Mouse (Mus musculus): ENCODE results near the gene Bpi. TPM values are rescaled to one million over a fixed set of nuclear protein-coding genes. Genes with fewer than 3 reads are reported as not detected.

Bpi gene
- polyA plus RNA-seq, 2 experiments: 0.03 TPM; not detected in 1

DNA sequence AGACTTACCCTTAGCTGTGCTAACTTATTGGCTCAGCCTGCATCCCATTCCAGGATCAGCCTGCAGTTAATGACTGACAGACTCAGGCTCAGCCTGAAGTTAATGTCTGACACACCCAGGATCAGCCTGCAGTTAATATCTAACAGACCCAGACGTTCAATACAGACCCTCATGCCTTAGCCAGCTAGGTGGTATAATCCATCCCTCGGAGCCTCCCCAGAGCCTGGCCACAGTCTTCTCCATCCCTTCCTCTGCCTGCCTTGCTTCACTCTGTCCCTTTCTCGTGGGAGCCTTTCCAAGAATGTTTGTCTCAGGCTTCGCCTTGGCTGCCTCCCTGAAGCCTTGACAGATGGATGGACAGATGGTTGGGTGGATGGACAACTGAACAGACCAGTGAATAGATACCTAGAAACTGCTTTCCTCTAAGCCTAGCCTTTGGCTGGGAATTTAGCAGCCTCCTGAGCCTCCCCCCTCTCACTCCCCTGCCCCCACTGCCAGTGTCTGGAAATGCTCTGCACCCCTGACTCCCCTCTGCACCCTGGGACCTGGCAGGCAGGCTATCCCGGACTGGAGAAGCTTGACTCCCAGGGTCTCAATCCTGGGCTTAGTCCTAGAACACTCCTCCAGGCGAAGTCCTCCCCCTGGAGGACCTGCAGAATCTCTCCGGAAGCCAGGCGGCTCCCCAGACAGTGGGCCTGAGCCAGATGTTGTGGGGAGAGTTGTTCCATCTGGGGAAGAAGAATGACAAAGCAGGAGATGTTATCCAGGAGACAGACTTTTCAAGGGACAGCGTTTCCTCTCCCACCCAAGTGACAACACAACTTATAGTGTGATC is 42.4 kb upstream of the Bpi start:
- Histone ChIP-seq H3K9ac (ENCODE audit: low read depth, low read length, severe bottlenecking) (no peak overlapping the region), H3K27me3 (ENCODE audit: control insufficient read depth, insufficient read depth, low read length) (no peaks in the 10 kb centered on the region), H3K4me2 (replicated peaks; ENCODE audit: low read depth, low read length, severe bottlenecking) (no peak overlapping the region), H3K9me3 (ENCODE audit: control insufficient read depth, low read length) (no peaks in the 10 kb centered on the region), H3K27ac (replicated peaks; ENCODE audit: low read depth, low read length) (peak overlapping the region; percentile 58; the same call in 1 of the 2 replicates), H3K4me1 (ENCODE audit: control insufficient read depth, insufficient read depth, low read length) (peaks cover 7% of the 10 kb centered on the region; the same call in 1 of the 2 replicates), H3K36me3 (ENCODE audit: control insufficient read depth, insufficient read depth, low read length) (peaks cover 77% of the 10 kb centered on the region), H3K4me3 (replicated peaks; ENCODE audit: low read length) (no peak overlapping the region)
- no peak for DNase-seq (ENCODE audit: low spot score)
- ATAC-seq (ENCODE audit: low FRiP score, low read depth): peak; percentile 14; the same call in 1 of the 2 replicates
- 44% methylated on average over 9 of the region's 9 CpGs for WGBS
- TF ChIP-seq POLR2A (IDR thresholded peaks at IDR 0.05; ENCODE audit: borderline replicate concordance, extremely low read depth, insufficient read depth, insufficient read length): no peak

DNA sequence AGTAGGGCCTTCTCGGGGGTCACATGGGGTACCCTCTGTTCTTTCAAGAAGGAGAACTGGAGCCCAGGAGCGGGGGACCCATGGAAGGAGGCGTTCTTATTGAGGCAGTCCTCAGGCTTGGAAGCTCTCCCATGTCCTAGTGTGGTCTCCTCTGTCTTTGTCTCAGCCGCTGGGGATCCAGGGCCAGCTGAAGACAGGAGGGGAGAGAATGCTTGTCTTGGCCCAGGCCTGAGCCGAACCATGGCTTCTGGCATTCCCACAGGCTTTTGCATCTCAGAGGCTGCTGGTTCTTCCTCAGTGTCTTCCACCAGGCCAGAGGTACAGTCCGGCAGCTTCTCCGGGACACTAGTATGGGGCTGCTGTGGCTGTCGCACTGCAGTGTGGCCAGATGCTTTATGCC is 41.4 kb upstream of the Bpi start:
- Histone ChIP-seq H3K4me1 (ENCODE audit: control insufficient read depth, insufficient read depth, low read length) (peaks cover 4% of the 10 kb centered on the region; the same call in 1 of the 2 replicates), H3K36me3 (ENCODE audit: control insufficient read depth, insufficient read depth, low read length) (peaks cover 77% of the 10 kb centered on the region), H3K4me2 (replicated peaks; ENCODE audit: low read depth, low read length, severe bottlenecking) (no peak overlapping the region), H3K27ac (replicated peaks; ENCODE audit: low read depth, low read length) (no peak overlapping the region), H3K9me3 (ENCODE audit: control insufficient read depth, low read length) (no peaks in the 10 kb centered on the region), H3K9ac (ENCODE audit: low read depth, low read length, severe bottlenecking) (no peak overlapping the region), H3K27me3 (ENCODE audit: control insufficient read depth, insufficient read depth, low read length) (no peaks in the 10 kb centered on the region), H3K4me3 (replicated peaks; ENCODE audit: low read length) (no peak overlapping the region)
- no peak for ATAC-seq (ENCODE audit: low FRiP score, low read depth)
- WGBS: 95% methylated on average over 8 of the region's 8 CpGs
- no peak for TF ChIP-seq POLR2A (IDR thresholded peaks at IDR 0.05; ENCODE audit: borderline replicate concordance, extremely low read depth, insufficient read depth, insufficient read length)
- DNase-seq (ENCODE audit: low spot score): no peak

DNA sequence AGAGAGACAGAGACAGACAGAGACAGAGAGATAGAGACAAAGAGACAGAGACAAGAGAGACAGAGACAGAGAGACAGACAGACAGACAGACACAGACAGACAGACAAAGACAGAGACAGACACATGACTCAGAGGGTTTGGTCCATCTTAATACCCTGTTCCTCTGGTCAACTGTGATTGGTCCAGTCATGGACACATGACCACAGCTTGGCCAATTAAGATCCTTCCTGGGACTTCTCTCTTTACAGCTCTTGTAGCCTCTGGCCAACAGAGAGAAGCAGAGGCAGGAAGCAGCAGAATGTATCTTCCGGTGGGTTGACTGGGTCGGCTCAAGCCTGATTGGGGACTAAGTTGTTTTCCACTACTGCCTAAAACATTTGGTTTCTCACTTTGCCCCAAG is 38.3 kb upstream of the Bpi start:
- DNase-seq (ENCODE audit: low spot score) (no peak), ATAC-seq (ENCODE audit: low FRiP score, low read depth) (no peak)
- H3K27me3 ChIP-seq (ENCODE audit: control insufficient read depth, insufficient read depth, low read length): no peaks in the 10 kb centered on the region
- H3K4me1 ChIP-seq (ENCODE audit: control insufficient read depth, insufficient read depth, low read length): peaks cover 27% of the 10 kb centered on the region
- WGBS: 97% methylated on average over 2 of the region's 2 CpGs
- no peak overlapping the region for H3K27ac ChIP-seq (replicated peaks; ENCODE audit: low read depth, low read length)
- H3K4me3 ChIP-seq (replicated peaks; ENCODE audit: low read length): no peak overlapping the region
- no peak overlapping the region for H3K4me2 ChIP-seq (replicated peaks; ENCODE audit: low read depth, low read length, severe bottlenecking)
- peaks cover 57% of the 10 kb centered on the region for H3K36me3 ChIP-seq (ENCODE audit: control insufficient read depth, insufficient read depth, low read length)
- no peaks in the 10 kb centered on the region for H3K9me3 ChIP-seq (ENCODE audit: control insufficient read depth, low read length)
- TF ChIP-seq POLR2A (IDR thresholded peaks at IDR 0.05; ENCODE audit: borderline replicate concordance, extremely low read depth, insufficient read depth, insufficient read length): no peak
- no peak overlapping the region for H3K9ac ChIP-seq (ENCODE audit: low read depth, low read length, severe bottlenecking)

DNA sequence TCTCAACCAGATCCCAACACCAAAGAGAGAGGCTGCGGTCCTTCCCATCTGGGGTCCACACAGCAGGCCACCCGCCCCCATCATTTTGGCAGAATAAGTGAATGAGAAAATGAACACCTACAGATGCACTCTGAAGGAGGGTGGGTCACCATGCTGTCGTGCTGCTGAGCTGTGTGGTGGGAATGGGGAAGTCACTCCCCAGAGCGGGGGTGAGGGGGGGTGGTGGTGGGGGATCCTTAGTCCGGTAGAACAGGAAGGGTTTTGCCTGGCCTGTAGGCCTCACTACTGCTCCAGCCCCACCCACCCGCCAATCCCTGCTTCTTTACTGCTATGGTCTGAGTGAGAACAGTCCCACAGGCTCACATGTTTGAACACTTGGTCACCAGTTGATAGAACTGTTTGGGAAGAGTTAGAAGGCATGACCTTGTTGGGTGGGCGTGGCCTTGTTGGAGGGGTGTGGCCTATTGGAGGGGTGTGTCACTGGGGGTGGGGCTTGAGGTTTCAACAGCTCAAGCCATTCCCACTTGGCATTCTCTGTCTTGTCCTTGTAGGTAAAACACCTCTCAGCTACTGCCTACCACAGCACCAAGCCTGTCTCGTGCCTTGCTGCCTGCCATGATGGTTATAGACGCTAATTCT is 36.3 kb upstream of the Bpi start:
- Histone ChIP-seq H3K4me3 (replicated peaks; ENCODE audit: low read length) (no peak overlapping the region), H3K36me3 (ENCODE audit: control insufficient read depth, insufficient read depth, low read length) (peaks cover 37% of the 10 kb centered on the region), H3K27me3 (ENCODE audit: control insufficient read depth, insufficient read depth, low read length) (no peaks in the 10 kb centered on the region), H3K9me3 (ENCODE audit: control insufficient read depth, low read length) (no peaks in the 10 kb centered on the region), H3K9ac (ENCODE audit: low read depth, low read length, severe bottlenecking) (no peak overlapping the region), H3K27ac (replicated peaks; ENCODE audit: low read depth, low read length) (no peak overlapping the region; the same call in 1 of the 2 replicates), H3K4me2 (replicated peaks; ENCODE audit: low read depth, low read length, severe bottlenecking) (no peak overlapping the region), H3K4me1 (ENCODE audit: control insufficient read depth, insufficient read depth, low read length) (peaks cover 28% of the 10 kb centered on the region)
- DNase-seq (ENCODE audit: low spot score) (no peak), ATAC-seq (ENCODE audit: low FRiP score, low read depth) (no peak)
- TF ChIP-seq POLR2A (IDR thresholded peaks at IDR 0.05; ENCODE audit: borderline replicate concordance, extremely low read depth, insufficient read depth, insufficient read length): no peak
- 86% methylated on average over 9 of the region's 9 CpGs for WGBS

DNA sequence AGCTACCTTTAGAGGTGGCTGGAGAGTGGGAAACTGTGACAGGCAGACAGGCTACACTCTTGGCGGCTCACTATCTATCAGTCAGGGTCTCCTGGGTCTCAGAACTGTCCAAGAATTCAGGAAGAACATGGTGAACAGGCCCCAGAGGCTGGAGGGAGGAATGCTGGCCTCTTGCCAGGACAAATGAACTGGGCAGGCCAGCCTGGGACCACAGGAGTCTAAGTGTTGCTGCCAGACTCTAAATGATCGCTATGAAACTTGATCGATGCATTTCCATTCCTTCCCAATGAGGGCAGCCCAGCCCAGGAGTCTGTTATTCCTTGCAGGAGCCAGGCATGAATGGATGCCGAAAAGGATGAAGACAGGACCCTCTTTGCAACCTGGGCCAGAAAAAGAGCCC is 35.2 kb upstream of the Bpi start:
- no peaks in the 10 kb centered on the region for H3K27me3 ChIP-seq (ENCODE audit: control insufficient read depth, insufficient read depth, low read length)
- ATAC-seq (ENCODE audit: low FRiP score, low read depth) (peak; percentile 75), DNase-seq (ENCODE audit: low spot score) (peak; percentile 75)
- TF ChIP-seq POLR2A (IDR thresholded peaks at IDR 0.05; ENCODE audit: borderline replicate concordance, extremely low read depth, insufficient read depth, insufficient read length): no peak
- no peak overlapping the region for H3K4me3 ChIP-seq (replicated peaks; ENCODE audit: low read length)
- peaks cover 27% of the 10 kb centered on the region for H3K36me3 ChIP-seq (ENCODE audit: control insufficient read depth, insufficient read depth, low read length)
- no peak overlapping the region for H3K9ac ChIP-seq (ENCODE audit: low read depth, low read length, severe bottlenecking)
- peak overlapping the region; percentile 91 for H3K27ac ChIP-seq (replicated peaks; ENCODE audit: low read depth, low read length)
- peak overlapping the region; percentile 32 for H3K4me2 ChIP-seq (replicated peaks; ENCODE audit: low read depth, low read length, severe bottlenecking)
- H3K4me1 ChIP-seq (ENCODE audit: control insufficient read depth, insufficient read depth, low read length): peaks cover 30% of the 10 kb centered on the region
- 21% methylated on average over 4 of the region's 4 CpGs for WGBS
- H3K9me3 ChIP-seq (ENCODE audit: control insufficient read depth, low read length): no peaks in the 10 kb centered on the region
